Mouse (Mus musculus) thymus, postnatal 36 days (tissue): ENCODE results near the gene Hid1.

Experiments used
- DNase-seq, 2 experiments: peaks; one replicate each; pipeline ENCODE4 v3.0.0; 2022; ENCODE audit warnings: mixed read lengths in 2 of 2

Hid1 gene

GRCm38 (mm10) chr11:115336115-115336514, 31.4 kb downstream of the Hid1 start:
- no peak for DNase-seq

- DNase-seq: no peak
Observed at GRCm38 (mm10) chr11:115335223-115335622, 32.3 kb downstream of the Hid1 start.

- no peak for DNase-seq
Observed at GRCm38 (mm10) chr11:115334531-115334930, 33.0 kb downstream of the Hid1 start, which contains the start of gene Otop3. TSS of gene Otop3 (plus strand) at chr11:115334731.

GRCm38 (mm10) chr11:115329339-115329738, 38.2 kb downstream of the Hid1 start:
- DNase-seq: peak in 1 of 2 experiments; percentile 39

GRCm38 (mm10) chr11:115326730-115327129, 40.8 kb downstream of the Hid1 start:
- DNase-seq: no peak

- no peak for DNase-seq
Observed at GRCm38 (mm10) chr11:115323354-115323753, 44.2 kb downstream of the Hid1 start.

GRCm38 (mm10) chr11:115321906-115322693, 45.5 kb downstream of the Hid1 start, which contains the start of gene Ush1g:
TSS of gene Ush1g (minus strand) at chr11:115322041.
- peak; percentile 39 to 40 for DNase-seq

GRCm38 (mm10) chr11:115319704-115320383, 47.7 kb downstream of the Hid1 start:
- no peak for DNase-seq

GRCm38 (mm10) chr11:115318245-115319027, 49.1 kb downstream of the Hid1 start:
- DNase-seq: no peak

GRCm38 (mm10) chr11:115317204-115317603, 50.4 kb downstream of the Hid1 start:
- no peak for DNase-seq

GRCm38 (mm10) chr11:115314249-115314648, 53.3 kb downstream of the Hid1 start:
- DNase-seq: no peak

GRCm38 (mm10) chr11:115308781-115309180, 58.8 kb downstream of the Hid1 start:
- no peak for DNase-seq

- DNase-seq: no peak
Observed at GRCm38 (mm10) chr11:115306863-115307262, 60.7 kb downstream of the Hid1 start, which contains the start of gene Otop2. TSS of gene Otop2 (plus strand) at chr11:115307163.

- DNase-seq: no peak
Observed at GRCm38 (mm10) chr11:115303167-115303566, 64.4 kb downstream of the Hid1 start.

- no peak for DNase-seq
Observed at GRCm38 (mm10) chr11:115301351-115301750, 66.2 kb downstream of the Hid1 start.

GRCm38 (mm10) chr11:115300745-115301144, 66.8 kb downstream of the Hid1 start:
- DNase-seq: no peak

GRCm38 (mm10) chr11:115298160-115298559, 69.4 kb downstream of the Hid1 start:
- DNase-seq: no peak
